Mouse (Mus musculus): ENCODE results near the gene 4930432M17Rik. TPM values are rescaled to one million over a fixed set of nuclear protein-coding genes. Genes with fewer than 3 reads are reported as not detected.
A peak's percentile ranks its signal among the peaks of the same experiment; 100 is the strongest.

The 4930432M17Rik gene
- polyA plus RNA-seq, 1 experiment from 2014 or later, result not detected

DNA sequence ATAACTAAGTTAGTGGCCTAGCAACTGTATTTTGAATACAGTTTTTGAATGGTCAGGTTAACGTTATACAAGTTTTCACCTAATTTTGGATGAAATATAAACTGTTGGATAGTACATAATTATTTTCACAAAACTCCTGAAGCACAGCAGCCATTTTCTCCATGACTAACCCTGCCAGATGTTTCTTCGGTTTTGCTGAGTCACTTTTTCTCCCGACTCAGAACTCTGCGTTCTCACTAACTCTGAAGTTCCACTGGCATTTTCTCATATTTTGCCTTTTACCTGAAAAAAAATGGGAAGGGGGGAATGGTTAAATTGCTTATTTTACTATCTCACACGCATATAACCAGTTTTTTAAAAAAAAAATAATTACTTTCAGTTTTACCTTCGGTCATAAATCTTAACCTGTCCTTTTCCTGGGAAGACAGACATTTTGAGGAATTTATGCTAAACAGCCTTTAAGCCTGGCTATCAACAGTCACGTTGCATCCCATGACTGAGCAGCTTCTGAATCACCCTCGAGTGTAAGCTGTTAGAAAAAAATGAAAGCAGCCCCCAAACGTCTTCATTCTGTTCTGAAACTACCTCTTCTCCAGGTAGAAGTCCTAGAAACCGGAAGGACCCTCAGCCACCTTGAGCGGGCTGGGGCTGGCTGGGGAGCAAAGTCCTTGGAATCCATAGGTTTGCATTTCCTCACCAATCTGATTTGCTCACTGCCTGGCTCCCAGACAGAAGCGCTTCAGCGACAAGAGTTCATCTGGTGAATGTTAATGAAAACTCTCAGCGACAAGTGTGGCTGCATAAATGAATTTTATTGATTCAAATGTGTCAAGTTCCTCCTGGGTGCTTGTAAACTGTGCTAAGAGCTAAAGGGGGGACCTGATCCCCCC is 50.5 kb downstream of the 4930432M17Rik start:
- H3K4me3 ChIP-seq (ENCODE audit: low read depth, low read length), result no peak overlapping the region
- H3K9ac ChIP-seq (replicated peaks; ENCODE audit: low read depth, low read length), result no peak overlapping the region
- no peaks in the 10 kb centered on the region for H3K9me3 ChIP-seq (ENCODE audit: control insufficient read depth, low read length)
- H3K27me3 ChIP-seq (ENCODE audit: control insufficient read depth, insufficient read depth, low read length), result no peaks in the 10 kb centered on the region
- H3K27ac ChIP-seq (ENCODE audit: low read depth, low read length), result no peak overlapping the region
- no peak for ATAC-seq (ENCODE audit: low read depth)
- no peak overlapping the region for H3K4me2 ChIP-seq (ENCODE audit: low read depth, low read length)
- 0 out of 2 replicates have a peak, but pooled peaks cover 3% of the 10 kb centered on the region for H3K4me1 ChIP-seq (ENCODE audit: control insufficient read depth, insufficient read depth, low read length)
- H3K36me3 ChIP-seq (ENCODE audit: control insufficient read depth, insufficient read depth, low read length), result no peaks in the 10 kb centered on the region
- WGBS, result 39% methylated on average over 14 of the region's 14 CpGs

DNA sequence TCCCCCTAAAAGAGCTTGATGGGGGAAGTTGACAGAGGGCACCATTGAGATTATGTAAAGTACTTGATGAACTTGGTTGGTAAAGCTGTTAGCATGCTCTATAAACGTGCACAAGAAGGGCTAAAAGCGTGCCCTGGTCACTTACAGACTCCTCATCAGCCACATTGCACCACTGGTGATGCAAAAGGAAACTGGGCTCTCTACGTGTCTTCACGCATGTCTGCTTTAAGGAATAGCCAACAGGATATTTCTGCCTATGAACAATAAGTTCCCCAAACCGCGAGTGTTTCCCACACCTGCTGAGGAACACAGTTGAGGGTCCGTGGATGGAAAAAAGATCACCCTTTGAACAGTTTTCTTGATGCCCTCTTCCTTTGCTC is 51.1 kb downstream of the 4930432M17Rik start:
- no peak for ATAC-seq (ENCODE audit: low read depth)
- no peaks in the 10 kb centered on the region for H3K9me3 ChIP-seq (ENCODE audit: control insufficient read depth, low read length)
- H3K27me3 ChIP-seq (ENCODE audit: control insufficient read depth, insufficient read depth, low read length), result no peaks in the 10 kb centered on the region
- no peaks in the 10 kb centered on the region for H3K36me3 ChIP-seq (ENCODE audit: control insufficient read depth, insufficient read depth, low read length)
- no peak overlapping the region for H3K4me2 ChIP-seq (ENCODE audit: low read depth, low read length)
- 58% methylated on average over 7 of the region's 7 CpGs for WGBS
- H3K9ac ChIP-seq (replicated peaks; ENCODE audit: low read depth, low read length), result no peak overlapping the region
- H3K27ac ChIP-seq (ENCODE audit: low read depth, low read length), result no peak overlapping the region
- H3K4me1 ChIP-seq (ENCODE audit: control insufficient read depth, insufficient read depth, low read length), result 0 out of 2 replicates have a peak, but pooled peaks cover 3% of the 10 kb centered on the region
- H3K4me3 ChIP-seq (ENCODE audit: low read depth, low read length), result no peak overlapping the region

DNA sequence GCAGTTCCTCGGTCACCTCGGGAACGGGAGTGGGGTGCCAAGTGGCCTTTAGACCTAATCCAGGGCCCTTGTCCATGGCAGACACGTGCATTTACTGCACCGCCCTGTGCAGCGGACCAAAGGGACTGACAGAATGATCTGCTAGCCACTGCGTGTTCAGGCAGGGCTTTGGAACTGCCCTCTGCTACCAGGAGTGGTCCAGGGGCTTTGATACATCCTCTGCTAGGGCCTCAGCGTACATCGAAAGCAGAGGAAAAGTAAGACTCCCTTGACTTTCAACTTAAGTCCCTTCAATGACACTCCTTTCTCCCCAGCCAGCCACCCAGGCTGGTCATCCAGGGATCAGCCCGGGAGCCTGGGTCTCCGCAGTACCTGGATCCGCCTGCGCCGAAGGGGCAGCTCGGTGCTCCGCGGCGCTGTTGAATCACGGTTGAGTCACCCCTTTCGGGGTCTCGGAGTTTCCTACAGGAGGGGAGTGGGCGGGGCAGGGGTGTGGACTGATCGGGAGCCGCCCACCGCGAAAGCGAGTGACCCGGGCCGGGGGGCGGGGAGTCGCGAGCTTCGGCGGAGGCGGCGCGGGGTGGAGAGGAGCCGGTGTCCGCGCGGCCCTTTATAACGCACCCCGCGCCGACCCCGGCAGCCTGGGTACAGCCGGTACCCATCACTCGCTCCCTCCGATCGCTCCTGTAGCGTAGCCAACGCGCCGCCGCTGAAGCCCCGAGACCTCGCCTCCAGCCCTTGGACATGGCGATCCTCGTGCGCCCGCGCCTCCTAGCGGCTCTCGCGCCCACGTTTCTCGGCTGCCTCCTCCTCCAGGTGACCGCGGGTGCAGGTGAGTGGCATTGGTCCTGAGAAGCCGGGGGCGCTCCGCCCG is 52.6 kb downstream of the 4930432M17Rik start, which contains the start of gene F3:
F3 (plus strand) TSS at position 567 of the 874 bp plus-strand sequence.
- ATAC-seq (ENCODE audit: low read depth), result peak; percentile 87
- Histone ChIP-seq H3K4me2 (ENCODE audit: low read depth, low read length) (peak within 1 kb of the TSS; percentile 84), H3K4me3 (ENCODE audit: low read depth, low read length) (peak within 1 kb of the TSS; percentile 63), H3K4me1 (ENCODE audit: control insufficient read depth, insufficient read depth, low read length) (0 out of 2 replicates have a peak, but pooled peaks cover 3% of the 10 kb centered on the region), H3K27ac (ENCODE audit: low read depth, low read length) (peak within 1 kb of the TSS; percentile 23; the same call in 1 of the 2 replicates), H3K27me3 (ENCODE audit: control insufficient read depth, insufficient read depth, low read length) (no peaks in the 10 kb centered on the region), H3K9me3 (ENCODE audit: control insufficient read depth, low read length) (no peaks in the 10 kb centered on the region), H3K9ac (replicated peaks; ENCODE audit: low read depth, low read length) (peak within 1 kb of the TSS; percentile 62), H3K36me3 (ENCODE audit: control insufficient read depth, insufficient read depth, low read length) (no peaks in the 10 kb centered on the region)
- under 1% methylated on average over 61 of the region's 73 CpGs for WGBS

DNA sequence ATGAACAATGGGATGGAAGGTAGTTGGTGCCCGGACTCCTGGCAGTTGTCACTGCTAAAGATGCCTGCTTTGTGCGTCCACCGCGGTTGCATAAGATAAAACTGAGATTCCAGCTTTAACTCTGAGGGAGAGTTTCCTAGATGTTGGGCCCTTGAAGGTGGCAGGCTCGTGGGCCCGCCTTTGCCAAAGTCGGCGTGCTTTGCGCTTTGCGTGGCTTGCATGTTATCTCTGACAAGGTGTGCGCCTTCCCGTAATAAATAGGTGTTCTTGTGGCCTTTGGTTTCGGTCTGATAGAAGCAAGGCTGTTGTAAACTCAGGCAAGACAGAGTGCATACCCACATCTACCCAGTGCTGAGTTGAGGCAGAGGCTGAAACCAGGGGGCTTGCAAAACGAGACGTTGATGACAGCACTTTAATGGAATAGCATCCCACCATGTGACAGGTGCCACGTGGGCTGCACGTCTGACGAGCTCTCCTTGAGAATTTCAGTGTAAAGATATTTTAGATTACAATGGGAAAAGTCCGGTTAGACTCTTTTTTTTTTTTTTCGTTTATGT is 53.5 kb downstream of the 4930432M17Rik start:
- ATAC-seq (ENCODE audit: low read depth), result peak; percentile 56; the same call in 1 of the 2 replicates
- H3K4me3 ChIP-seq (ENCODE audit: low read depth, low read length), result peak overlapping the region; percentile 63
- no peaks in the 10 kb centered on the region for H3K27me3 ChIP-seq (ENCODE audit: control insufficient read depth, insufficient read depth, low read length)
- H3K4me1 ChIP-seq (ENCODE audit: control insufficient read depth, insufficient read depth, low read length), result 0 out of 2 replicates have a peak, but pooled peaks cover 3% of the 10 kb centered on the region
- no peaks in the 10 kb centered on the region for H3K9me3 ChIP-seq (ENCODE audit: control insufficient read depth, low read length)
- peak overlapping the region; percentile 62 for H3K9ac ChIP-seq (replicated peaks; ENCODE audit: low read depth, low read length)
- H3K4me2 ChIP-seq (ENCODE audit: low read depth, low read length), result peak overlapping the region; percentile 84
- H3K36me3 ChIP-seq (ENCODE audit: control insufficient read depth, insufficient read depth, low read length), result no peaks in the 10 kb centered on the region
- no peak overlapping the region for H3K27ac ChIP-seq (ENCODE audit: low read depth, low read length)
- 6% methylated on average over 20 of the region's 20 CpGs for WGBS

DNA sequence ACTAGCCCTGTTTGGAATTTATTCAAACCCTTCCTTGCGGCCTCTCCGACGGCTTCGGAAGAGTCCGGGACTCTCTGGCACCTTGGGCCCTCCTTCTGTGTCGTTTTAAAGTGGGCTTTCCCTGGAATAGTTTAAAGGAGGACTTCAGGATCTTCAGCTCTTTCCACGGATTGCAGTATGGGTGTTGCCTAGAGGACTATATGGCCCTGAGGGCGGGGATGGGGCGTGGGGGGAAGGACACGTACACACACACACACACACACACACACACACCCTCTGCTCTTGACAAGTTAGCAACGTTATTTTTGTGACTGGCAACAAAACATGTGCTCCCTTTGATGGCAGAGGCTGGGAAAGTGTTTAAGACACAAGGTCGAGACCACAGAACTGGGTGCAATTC is 54.0 kb downstream of the 4930432M17Rik start:
- WGBS, result 33% methylated on average over 12 of the region's 12 CpGs
- 0 out of 2 replicates have a peak, but pooled peaks cover 3% of the 10 kb centered on the region for H3K4me1 ChIP-seq (ENCODE audit: control insufficient read depth, insufficient read depth, low read length)
- peak overlapping the region; percentile 63 for H3K4me3 ChIP-seq (ENCODE audit: low read depth, low read length)
- H3K9me3 ChIP-seq (ENCODE audit: control insufficient read depth, low read length), result no peaks in the 10 kb centered on the region
- no peak overlapping the region for H3K9ac ChIP-seq (replicated peaks; ENCODE audit: low read depth, low read length)
- H3K27ac ChIP-seq (ENCODE audit: low read depth, low read length), result no peak overlapping the region
- peak overlapping the region; percentile 84 for H3K4me2 ChIP-seq (ENCODE audit: low read depth, low read length)
- H3K36me3 ChIP-seq (ENCODE audit: control insufficient read depth, insufficient read depth, low read length), result no peaks in the 10 kb centered on the region
- no peaks in the 10 kb centered on the region for H3K27me3 ChIP-seq (ENCODE audit: control insufficient read depth, insufficient read depth, low read length)
- ATAC-seq (ENCODE audit: low read depth), result no peak

DNA sequence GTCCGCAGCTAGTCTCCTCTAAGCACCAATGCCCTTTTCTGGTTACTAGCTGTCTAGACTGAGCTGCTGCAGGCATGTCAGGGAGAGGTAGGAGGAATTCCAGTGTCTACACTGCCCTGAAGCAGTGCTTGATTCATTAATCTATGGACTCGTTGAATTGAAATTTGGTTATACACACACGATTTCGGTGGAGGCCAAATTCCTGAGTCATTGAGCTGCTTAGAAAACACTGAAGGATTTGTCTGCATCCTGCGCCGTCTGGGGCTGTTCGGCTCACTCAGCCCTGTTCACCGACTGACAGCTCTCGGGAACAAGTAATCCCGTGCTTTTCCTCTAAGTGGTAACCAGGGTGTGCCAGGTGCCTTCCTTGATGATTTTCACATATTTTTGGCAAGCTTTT is 55.1 kb downstream of the 4930432M17Rik start:
- Histone ChIP-seq H3K36me3 (ENCODE audit: control insufficient read depth, insufficient read depth, low read length) (no peaks in the 10 kb centered on the region), H3K27ac (ENCODE audit: low read depth, low read length) (no peak overlapping the region), H3K4me1 (ENCODE audit: control insufficient read depth, insufficient read depth, low read length) (0 out of 2 replicates have a peak, but pooled peaks cover 3% of the 10 kb centered on the region), H3K9ac (replicated peaks; ENCODE audit: low read depth, low read length) (no peak overlapping the region), H3K9me3 (ENCODE audit: control insufficient read depth, low read length) (no peaks in the 10 kb centered on the region), H3K4me2 (ENCODE audit: low read depth, low read length) (no peak overlapping the region), H3K4me3 (ENCODE audit: low read depth, low read length) (no peak overlapping the region), H3K27me3 (ENCODE audit: control insufficient read depth, insufficient read depth, low read length) (no peaks in the 10 kb centered on the region)
- WGBS, result 83% methylated on average over 10 of the region's 10 CpGs
- no peak for ATAC-seq (ENCODE audit: low read depth)

DNA sequence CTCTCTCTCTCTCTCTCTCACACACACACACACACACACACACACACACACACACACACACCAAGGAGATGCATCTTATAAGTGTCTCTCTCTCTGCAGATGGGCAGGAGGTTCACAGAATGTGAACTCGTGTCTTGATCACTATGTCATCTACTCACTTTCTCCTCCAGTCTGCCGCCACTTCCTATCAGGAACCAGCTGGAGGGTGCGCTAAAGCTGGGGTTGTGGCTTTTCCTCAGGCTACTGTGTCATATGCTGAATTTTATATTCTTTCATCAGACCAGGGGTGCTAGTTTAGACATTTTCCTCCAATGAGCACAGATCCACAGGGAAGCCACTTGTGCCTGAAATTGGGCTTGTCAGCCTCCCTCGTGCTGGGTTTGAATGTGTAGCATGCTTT is 59.1 kb downstream of the 4930432M17Rik start:
- Histone ChIP-seq H3K4me1 (ENCODE audit: control insufficient read depth, insufficient read depth, low read length) (no peaks in the 10 kb centered on the region), H3K4me3 (ENCODE audit: low read depth, low read length) (no peak overlapping the region), H3K4me2 (ENCODE audit: low read depth, low read length) (no peak overlapping the region), H3K9ac (replicated peaks; ENCODE audit: low read depth, low read length) (no peak overlapping the region), H3K27me3 (ENCODE audit: control insufficient read depth, insufficient read depth, low read length) (no peaks in the 10 kb centered on the region), H3K36me3 (ENCODE audit: control insufficient read depth, insufficient read depth, low read length) (no peaks in the 10 kb centered on the region; the same call in 1 of the 2 replicates), H3K9me3 (ENCODE audit: control insufficient read depth, low read length) (no peaks in the 10 kb centered on the region), H3K27ac (ENCODE audit: low read depth, low read length) (no peak overlapping the region)
- 91% methylated on average over 4 of the region's 4 CpGs for WGBS
- no peak for ATAC-seq (ENCODE audit: low read depth)
